Mouse (Mus musculus): ENCODE measurements around the gene Mup22.
"Not testable (repeated sequence)": the region's sequence is repeated elsewhere in the genome, so short reads cannot be mapped to it uniquely, and the experiment has no call there.

The Mup22 gene

GRCm38 (mm10) chr4:60821363-60821762, at the start of gene Mup22:
Gene Mup22 (minus strand): TSS chr4:60821463.
- DNase-seq (ENCODE audit: low spot score), result not testable (repeated sequence)

- not testable (repeated sequence) for DNase-seq (ENCODE audit: low spot score)
Measured at GRCm38 (mm10) chr4:60840889-60841288, 19.6 kb upstream of the Mup22 start.
